Mouse (Mus musculus): ENCODE results near the gene Psma5. TPM values are rescaled to one million over a fixed set of nuclear protein-coding genes. Genes with fewer than 3 reads are reported as not detected.

The Psma5 gene
- polyA plus RNA-seq, 1 experiment from 2014 or later, result 231 TPM

- no peaks in the 10 kb centered on the region for H3K9me3 ChIP-seq (ENCODE audit: control insufficient read depth, low read length)
- H3K9ac ChIP-seq (ENCODE audit: low read length), result peak within 1 kb of the TSS; percentile 89
- peak; percentile 97 for ATAC-seq (ENCODE audit: insufficient number of reproducible peaks, insufficient read depth, low FRiP score, low read depth)
- H3K36me3 ChIP-seq (ENCODE audit: control insufficient read depth, insufficient read depth, low read length), result peaks cover 14% of the 10 kb centered on the region
- H3K4me1 ChIP-seq (ENCODE audit: control insufficient read depth in 2 of 2, insufficient read depth in 2 of 2, low read length in 2 of 2), result peaks cover 20 to 39% of the 10 kb centered on the region in 2 experiments
- peak within 1 kb of the TSS; percentile 88 for H3K4me3 ChIP-seq (ENCODE audit: control insufficient read depth in 1 of 2, insufficient read depth in 1 of 2, low read depth in 1 of 2, low read length in 2 of 2)
- no peaks in the 10 kb centered on the region for H3K27me3 ChIP-seq (ENCODE audit: control insufficient read depth, insufficient read depth, low read length)
- peak within 1 kb of the TSS; percentile 55 to 79 for H3K27ac ChIP-seq (replicated peaks in 1 of 2; ENCODE audit: control insufficient read depth in 1 of 2, insufficient read depth in 1 of 2, low read depth in 2 of 2, low read length in 2 of 2)
- WGBS, result under 1% methylated on average over 72 of the region's 109 CpGs
- peak within 1 kb of the TSS; percentile 70 for H3K4me2 ChIP-seq (ENCODE audit: low read length)
Measured at GRCm38 (mm10) chr3:108283781-108284601, 27.3 kb downstream of the Psma5 start, which contains the start of gene Sort1. Sort1 (plus strand) TSS chr3:108284082.

DNA sequence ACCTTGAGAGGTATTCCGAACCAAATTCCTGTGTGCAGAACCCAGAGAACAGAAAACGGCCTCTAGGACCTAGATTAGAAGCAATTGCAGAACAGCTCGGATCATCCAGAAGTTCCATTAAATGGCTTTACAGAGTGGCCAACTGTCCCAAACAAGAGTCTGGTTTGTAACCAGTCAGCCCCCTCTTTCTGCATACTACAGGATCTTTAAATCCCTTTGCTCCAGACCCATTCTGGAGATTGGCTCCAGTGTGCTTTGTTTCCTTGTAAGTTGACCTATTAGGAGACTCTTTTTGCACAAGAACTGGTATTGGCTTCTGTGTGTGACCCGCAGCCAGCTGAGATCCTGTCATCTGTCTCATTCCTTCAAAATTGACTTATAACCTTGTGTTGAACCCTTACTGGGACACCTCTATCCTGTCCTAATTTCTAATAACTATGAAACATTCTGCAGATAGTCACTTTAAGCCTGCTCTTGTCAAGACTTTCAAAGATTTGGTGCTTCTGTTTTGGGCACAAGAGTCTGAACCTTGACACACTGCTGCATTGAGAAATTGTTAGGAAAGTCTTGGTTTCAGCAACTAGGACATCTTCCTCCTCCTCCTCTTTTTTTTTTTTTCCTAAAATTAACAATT, 28.5 kb downstream of the Psma5 start:
- peak overlapping the region; percentile 89 for H3K9ac ChIP-seq (ENCODE audit: low read length)
- peak overlapping the region; percentile 70 for H3K4me2 ChIP-seq (ENCODE audit: low read length)
- H3K9me3 ChIP-seq (ENCODE audit: control insufficient read depth, low read length), result no peaks in the 10 kb centered on the region
- peaks cover 6% of the 10 kb centered on the region for H3K36me3 ChIP-seq (ENCODE audit: control insufficient read depth, insufficient read depth, low read length)
- H3K27me3 ChIP-seq (ENCODE audit: control insufficient read depth, insufficient read depth, low read length), result no peaks in the 10 kb centered on the region
- no peak overlapping the region for H3K27ac ChIP-seq (replicated peaks in 1 of 2; ENCODE audit: control insufficient read depth in 1 of 2, insufficient read depth in 1 of 2, low read depth in 2 of 2, low read length in 2 of 2)
- WGBS, result 34% methylated on average over 4 of the region's 4 CpGs
- ATAC-seq (ENCODE audit: insufficient number of reproducible peaks, insufficient read depth, low FRiP score, low read depth), result no peak
- H3K4me3 ChIP-seq (ENCODE audit: control insufficient read depth in 1 of 2, insufficient read depth in 1 of 2, low read depth in 1 of 2, low read length in 2 of 2), result peak overlapping the region; percentile 88; a peak in 3 of 4 replicates
- H3K4me1 ChIP-seq (ENCODE audit: control insufficient read depth in 2 of 2, insufficient read depth in 2 of 2, low read length in 2 of 2), result peaks cover 22 to 51% of the 10 kb centered on the region in 2 experiments

DNA sequence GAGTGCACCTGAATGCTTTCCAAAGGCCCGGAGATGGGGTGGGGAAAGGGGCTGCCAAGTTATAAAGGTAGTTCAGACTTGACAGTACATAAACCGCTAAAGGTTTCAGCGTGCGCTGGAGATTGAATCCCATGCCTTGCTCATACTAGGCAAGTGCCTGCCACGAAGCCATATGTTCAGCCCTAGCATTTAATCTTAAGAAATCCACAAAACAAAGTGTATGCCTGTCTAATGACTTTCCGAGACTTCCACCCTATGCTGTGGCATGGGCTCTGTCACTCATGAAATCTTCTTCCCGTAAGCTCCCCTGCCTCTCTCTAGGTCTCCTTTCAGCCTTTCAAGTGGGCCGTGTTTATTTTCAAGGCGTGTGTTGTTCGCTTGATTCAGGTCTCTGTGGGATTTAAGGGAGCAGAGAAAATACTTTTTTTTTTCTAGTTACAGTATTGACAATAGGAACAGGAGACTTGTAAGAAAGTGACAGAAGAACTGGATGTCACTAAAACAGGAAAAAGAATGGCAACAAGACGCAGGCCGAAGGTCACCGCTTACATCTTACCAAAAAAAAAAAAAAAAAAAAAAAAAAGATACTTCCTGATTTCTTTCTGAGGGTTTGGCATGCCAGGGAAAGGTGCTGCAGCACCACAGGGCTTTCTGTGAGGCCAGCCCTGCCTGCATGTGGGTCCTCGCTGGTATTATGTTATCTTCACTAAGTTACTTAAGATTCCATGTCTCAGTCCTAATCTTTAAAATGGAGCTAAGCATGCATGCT, 30.1 kb downstream of the Psma5 start:
- Histone ChIP-seq H3K9ac (ENCODE audit: low read length) (peak overlapping the region; percentile 42; the same call in 1 of the 2 replicates), H3K36me3 (ENCODE audit: control insufficient read depth, insufficient read depth, low read length) (no peaks in the 10 kb centered on the region), H3K4me3 (ENCODE audit: control insufficient read depth in 1 of 2, insufficient read depth in 1 of 2, low read depth in 1 of 2, low read length in 2 of 2) (no peak overlapping the region), H3K27me3 (ENCODE audit: control insufficient read depth, insufficient read depth, low read length) (no peaks in the 10 kb centered on the region), H3K4me1 (ENCODE audit: control insufficient read depth in 2 of 2, insufficient read depth in 2 of 2, low read length in 2 of 2) (peaks cover 31 to 62% of the 10 kb centered on the region in 2 experiments), H3K9me3 (ENCODE audit: control insufficient read depth, low read length) (no peaks in the 10 kb centered on the region), H3K27ac (replicated peaks in 1 of 2; ENCODE audit: control insufficient read depth in 1 of 2, insufficient read depth in 1 of 2, low read depth in 2 of 2, low read length in 2 of 2) (peak overlapping the region in 1 of 2 experiments; percentile 55; a peak in 1 of 4 replicates), H3K4me2 (ENCODE audit: low read length) (peak overlapping the region; percentile 28; the same call in 1 of the 2 replicates)
- 50% methylated on average over 14 of the region's 14 CpGs for WGBS
- no peak for ATAC-seq (ENCODE audit: insufficient number of reproducible peaks, insufficient read depth, low FRiP score, low read depth)

- Histone ChIP-seq H3K4me1 (ENCODE audit: control insufficient read depth in 2 of 2, insufficient read depth in 2 of 2, low read length in 2 of 2) (peaks cover 29 to 57% of the 10 kb centered on the region in 2 experiments), H3K9ac (ENCODE audit: low read length) (peak overlapping the region; percentile 56; the same call in 1 of the 2 replicates), H3K36me3 (ENCODE audit: control insufficient read depth, insufficient read depth, low read length) (no peaks in the 10 kb centered on the region), H3K27ac (replicated peaks in 1 of 2; ENCODE audit: control insufficient read depth in 1 of 2, insufficient read depth in 1 of 2, low read depth in 2 of 2, low read length in 2 of 2) (peak overlapping the region; percentile 55 to 57), H3K4me2 (ENCODE audit: low read length) (peak overlapping the region; percentile 28), H3K4me3 (ENCODE audit: control insufficient read depth in 1 of 2, insufficient read depth in 1 of 2, low read depth in 1 of 2, low read length in 2 of 2) (no peak overlapping the region), H3K27me3 (ENCODE audit: control insufficient read depth, insufficient read depth, low read length) (no peaks in the 10 kb centered on the region), H3K9me3 (ENCODE audit: control insufficient read depth, low read length) (no peaks in the 10 kb centered on the region)
- no peak for ATAC-seq (ENCODE audit: insufficient number of reproducible peaks, insufficient read depth, low FRiP score, low read depth)
- 35% methylated on average over 17 of the region's 17 CpGs for WGBS
Measured at GRCm38 (mm10) chr3:108287811-108288805, 31.4 kb downstream of the Psma5 start.

DNA sequence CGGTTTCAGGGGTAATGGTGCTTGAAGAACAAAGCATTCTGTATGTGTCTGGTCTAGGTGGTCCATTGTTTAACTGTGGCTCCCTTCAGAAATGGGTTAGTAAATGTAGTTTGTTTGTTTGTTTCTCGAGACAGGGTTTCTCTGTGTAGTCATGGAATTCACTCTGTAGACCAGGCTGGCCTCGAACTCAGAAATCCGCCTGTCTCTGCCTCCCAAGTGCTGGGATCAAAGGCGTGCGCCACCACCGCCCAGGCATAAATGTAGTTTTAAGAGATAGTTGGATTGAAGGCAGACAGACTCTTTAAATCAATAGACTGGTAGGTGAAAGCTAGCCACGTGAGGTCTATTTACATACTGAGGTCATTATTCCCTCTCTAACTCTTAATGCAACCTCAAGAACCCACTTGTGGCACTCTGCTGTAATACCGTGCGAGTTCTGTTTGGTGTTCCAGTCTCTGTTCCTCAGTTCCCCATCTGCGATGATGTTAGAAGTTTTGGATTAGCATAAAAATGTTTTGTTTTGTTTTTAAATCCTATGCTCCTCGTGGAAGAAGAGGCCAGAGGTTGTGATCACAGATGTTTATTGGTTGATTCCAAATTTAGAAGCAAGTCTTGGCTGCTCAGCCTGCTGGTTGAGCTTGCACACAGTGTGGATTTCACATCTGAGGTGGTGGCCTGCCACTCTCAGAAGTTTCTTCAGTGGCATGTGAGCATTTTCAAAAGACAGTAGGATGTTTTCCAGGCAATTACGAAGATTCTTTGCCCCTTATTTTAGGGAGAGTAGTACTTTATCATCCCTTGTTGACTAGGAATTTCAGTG, 32.8 kb downstream of the Psma5 start:
- Histone ChIP-seq H3K27me3 (ENCODE audit: control insufficient read depth, insufficient read depth, low read length) (no peaks in the 10 kb centered on the region), H3K9ac (ENCODE audit: low read length) (no peak overlapping the region), H3K4me1 (ENCODE audit: control insufficient read depth in 2 of 2, insufficient read depth in 2 of 2, low read length in 2 of 2) (peaks cover 33 to 62% of the 10 kb centered on the region in 2 experiments), H3K36me3 (ENCODE audit: control insufficient read depth, insufficient read depth, low read length) (no peaks in the 10 kb centered on the region), H3K4me3 (ENCODE audit: control insufficient read depth in 1 of 2, insufficient read depth in 1 of 2, low read depth in 1 of 2, low read length in 2 of 2) (no peak overlapping the region), H3K4me2 (ENCODE audit: low read length) (no peak overlapping the region), H3K9me3 (ENCODE audit: control insufficient read depth, low read length) (no peaks in the 10 kb centered on the region), H3K27ac (replicated peaks in 1 of 2; ENCODE audit: control insufficient read depth in 1 of 2, insufficient read depth in 1 of 2, low read depth in 2 of 2, low read length in 2 of 2) (no peak overlapping the region)
- no peak for ATAC-seq (ENCODE audit: insufficient number of reproducible peaks, insufficient read depth, low FRiP score, low read depth)
- WGBS, result 72% methylated on average over 13 of the region's 13 CpGs

DNA sequence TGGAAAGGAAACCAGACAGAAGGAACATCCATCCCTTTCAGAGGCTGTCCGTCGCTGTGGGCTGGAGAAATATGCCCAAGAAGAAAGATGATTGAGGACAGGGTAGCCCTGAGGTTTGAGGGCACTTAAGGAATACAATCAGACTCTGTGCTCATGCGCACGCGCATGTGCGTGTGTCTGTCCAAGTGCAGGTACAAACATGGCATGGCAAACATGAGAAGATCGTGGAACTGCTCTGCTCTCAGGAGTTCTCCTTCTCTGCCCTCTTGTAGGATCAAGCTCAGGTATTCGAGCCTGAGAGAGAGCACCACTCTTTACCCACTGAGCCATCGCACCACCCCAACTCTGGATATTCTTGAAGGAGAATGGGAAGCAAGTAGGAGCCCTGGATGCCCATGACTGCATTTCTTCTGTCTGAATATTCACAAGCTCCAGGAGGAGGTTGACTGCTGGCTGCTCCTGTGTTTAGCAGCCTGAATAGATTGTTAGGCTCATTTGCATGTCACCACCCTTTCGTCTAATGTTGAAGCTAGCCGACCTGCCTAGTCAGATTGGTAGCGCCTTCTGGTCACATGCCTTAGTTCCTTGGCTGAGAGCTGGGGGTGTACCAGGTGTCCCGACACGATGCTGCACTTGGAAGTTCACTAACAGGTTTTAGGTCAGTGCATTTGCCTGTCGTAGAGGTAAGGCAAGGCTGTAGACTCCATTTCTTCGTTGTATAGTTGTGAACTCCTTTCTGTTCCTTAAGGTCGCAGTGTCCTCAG, 34.5 kb downstream of the Psma5 start:
- 0 out of 2 replicates have a peak overlapping the region, but pooled peaks have one; percentile 18 for H3K9ac ChIP-seq (ENCODE audit: low read length)
- H3K9me3 ChIP-seq (ENCODE audit: control insufficient read depth, low read length), result no peaks in the 10 kb centered on the region
- ATAC-seq (ENCODE audit: insufficient number of reproducible peaks, insufficient read depth, low FRiP score, low read depth), result no peak
- peaks cover 43 to 72% of the 10 kb centered on the region in 2 experiments for H3K4me1 ChIP-seq (ENCODE audit: control insufficient read depth in 2 of 2, insufficient read depth in 2 of 2, low read length in 2 of 2)
- no peaks in the 10 kb centered on the region for H3K36me3 ChIP-seq (ENCODE audit: control insufficient read depth, insufficient read depth, low read length)
- H3K27me3 ChIP-seq (ENCODE audit: control insufficient read depth, insufficient read depth, low read length), result no peaks in the 10 kb centered on the region
- H3K4me3 ChIP-seq (ENCODE audit: control insufficient read depth in 1 of 2, insufficient read depth in 1 of 2, low read depth in 1 of 2, low read length in 2 of 2), result no peak overlapping the region
- WGBS, result 68% methylated on average over 17 of the region's 17 CpGs
- peak overlapping the region; percentile 5 to 20; a peak in 2 of 4 replicates for H3K27ac ChIP-seq (replicated peaks in 1 of 2; ENCODE audit: control insufficient read depth in 1 of 2, insufficient read depth in 1 of 2, low read depth in 2 of 2, low read length in 2 of 2)
- H3K4me2 ChIP-seq (ENCODE audit: low read length), result no peak overlapping the region

Measured in heart, embryonic 14.5 days (tissue).